ENCODE assay signal across 18 mouse cellular contexts in the genomic region with DNA sequence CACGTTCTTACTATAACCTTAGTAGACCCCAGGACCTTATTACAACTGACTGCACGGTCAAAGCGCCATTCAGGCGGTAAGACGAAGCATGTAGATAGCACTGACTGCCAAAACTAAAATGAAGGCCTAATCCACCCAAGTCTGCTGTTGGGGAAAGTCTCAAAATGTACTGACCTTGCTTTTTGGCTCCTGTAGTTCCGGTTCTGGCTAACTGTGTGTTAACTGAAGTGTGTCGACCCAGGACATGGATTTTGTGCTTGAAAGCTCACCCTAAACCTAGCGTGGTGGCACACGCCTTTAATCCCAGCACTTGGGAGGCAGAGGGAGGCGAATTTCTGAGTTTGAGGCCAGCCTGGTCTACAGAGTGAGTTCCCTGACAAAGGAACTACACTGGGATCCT.
"Had no signal": no experiment of that assay in that cellular context is flagged by ENCODE, and none has a peak within 500 bp of the region (broad histone marks: within the 10 kb centered on the region; RNA-seq: fewer than 3 reads in every experiment).

No protein-coding gene starts in this region.

- H3K9ac ChIP-seq: lung, embryonic 14.5 days; midbrain, embryonic 12.5 days; neural tube, embryonic 13.5 days; neural tube, embryonic 15.5 days had no signal

- H3K4me1 ChIP-seq: midbrain, embryonic 10.5 days; midbrain, embryonic 12.5 days; neural tube, embryonic 13.5 days; neural tube, embryonic 15.5 days had no signal

- H3K27ac ChIP-seq: midbrain, embryonic 10.5 days; midbrain, embryonic 12.5 days; neural tube, embryonic 13.5 days; neural tube, embryonic 15.5 days had no signal

- H3K4me3 ChIP-seq: midbrain, embryonic 10.5 days; midbrain, embryonic 12.5 days; myocyte; neural tube, embryonic 13.5 days; neural tube, embryonic 15.5 days had no signal

- H3K9me3 ChIP-seq: midbrain, embryonic 10.5 days; neural tube, embryonic 15.5 days had no signal

- DNase-seq: lung, embryonic 14.5 days; lung, postnatal 10 days; lung, postnatal 4 days; midbrain, embryonic 14.5 days; retina, postnatal 1 day; right cerebral cortex, adult 18-20 months; right cerebral cortex, postnatal 25 days; right cerebral cortex, postnatal 4 days; spleen, adult 18-20 months; thymus, adult 18-20 months; thymus, postnatal 14 days; thymus, postnatal 36 days had no signal

- H3K36me3 ChIP-seq: midbrain, embryonic 10.5 days; midbrain, embryonic 12.5 days; neural tube, embryonic 13.5 days; neural tube, embryonic 15.5 days had no signal

- ATAC-seq: midbrain, embryonic 16.5 days had no signal

- H3K4me2 ChIP-seq: lung, embryonic 14.5 days; midbrain, embryonic 12.5 days; neural tube, embryonic 13.5 days; neural tube, embryonic 15.5 days had no signal

- H3K27me3 ChIP-seq: midbrain, embryonic 12.5 days had no signal
